Mouse (Mus musculus): ENCODE data around the gene Sbno2. TPM values are rescaled to one million over a fixed set of nuclear protein-coding genes. Genes with fewer than 3 reads are reported as not detected.

Sbno2 gene
- polyA plus RNA-seq, 1 experiment from 2014 or later, result 16.8 TPM

- Histone ChIP-seq H3K9me3 (no peaks in the 10 kb centered on the region), H3K9ac (no peak overlapping the region), H3K4me3 (no peak overlapping the region), H3K27ac (no peak overlapping the region), H3K27me3 (replicated peaks) (no peaks in the 10 kb centered on the region), H3K36me3 (replicated peaks) (peaks cover 3% of the 10 kb centered on the region; the same call in 1 of the 2 replicates), H3K4me2 (no peak overlapping the region), H3K4me1 (0 out of 2 replicates have a peak, but pooled peaks cover 2% of the 10 kb centered on the region)
- 36% methylated on average over 1 of the region's 1 CpGs for WGBS
- ATAC-seq (replicated peaks), result no peak
Measured at GRCm38 (mm10) chr10:80075924-80076323, 29.4 kb downstream of the Sbno2 start.

- Histone ChIP-seq H3K27ac (no peak overlapping the region), H3K4me2 (no peak overlapping the region), H3K9ac (no peak overlapping the region), H3K4me1 (0 out of 2 replicates have a peak, but pooled peaks cover 2% of the 10 kb centered on the region), H3K27me3 (replicated peaks) (no peaks in the 10 kb centered on the region), H3K4me3 (no peak overlapping the region), H3K9me3 (no peaks in the 10 kb centered on the region), H3K36me3 (replicated peaks) (no peaks in the 10 kb centered on the region; the same call in 1 of the 2 replicates)
- ATAC-seq (replicated peaks), result no peak
- 24% methylated on average over 28 of the region's 28 CpGs for WGBS
Measured at GRCm38 (mm10) chr10:80074813-80075601, 30.4 kb downstream of the Sbno2 start.

- no peak overlapping the region for H3K4me3 ChIP-seq
- ATAC-seq (replicated peaks), result no peak
- H3K4me2 ChIP-seq, result no peak overlapping the region
- H3K27ac ChIP-seq, result no peak overlapping the region
- no peaks in the 10 kb centered on the region for H3K36me3 ChIP-seq (replicated peaks)
- no peaks in the 10 kb centered on the region for H3K9me3 ChIP-seq
- H3K27me3 ChIP-seq (replicated peaks), result no peaks in the 10 kb centered on the region
- WGBS, result 82% methylated on average over 20 of the region's 20 CpGs
- H3K9ac ChIP-seq, result no peak overlapping the region
- H3K4me1 ChIP-seq, result 0 out of 2 replicates have a peak, but pooled peaks cover 2% of the 10 kb centered on the region
Measured at GRCm38 (mm10) chr10:80072623-80073489, 32.5 kb downstream of the Sbno2 start.

DNA sequence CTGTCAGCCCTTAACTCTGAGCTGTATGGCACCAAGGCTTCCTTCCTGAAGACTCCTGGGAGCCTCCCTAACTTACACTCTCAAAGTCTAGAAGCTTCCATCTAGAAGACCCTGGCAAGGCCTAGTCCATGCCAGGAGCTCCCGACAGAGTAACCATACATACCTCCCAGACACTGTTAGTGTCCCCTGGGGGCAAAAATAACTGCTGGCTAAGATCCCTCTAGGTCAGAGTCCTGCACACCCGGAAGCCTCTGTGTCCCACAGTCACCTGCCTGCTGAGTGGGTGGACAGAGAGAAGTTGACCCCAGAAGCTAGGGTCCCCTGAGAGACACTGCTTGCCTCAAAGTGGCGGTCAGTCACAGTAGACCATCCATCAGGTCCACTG, 33.9 kb downstream of the Sbno2 start:
- ATAC-seq (replicated peaks), result no peak
- no peaks in the 10 kb centered on the region for H3K36me3 ChIP-seq (replicated peaks)
- no peak overlapping the region for H3K4me3 ChIP-seq
- H3K27me3 ChIP-seq (replicated peaks), result no peaks in the 10 kb centered on the region
- 87% methylated on average over 3 of the region's 3 CpGs for WGBS
- H3K9me3 ChIP-seq, result no peaks in the 10 kb centered on the region
- H3K4me1 ChIP-seq, result 0 out of 2 replicates have a peak, but pooled peaks cover 2% of the 10 kb centered on the region
- H3K4me2 ChIP-seq, result no peak overlapping the region
- H3K9ac ChIP-seq, result no peak overlapping the region
- peak overlapping the region; percentile 5; the same call in 1 of the 2 replicates for H3K27ac ChIP-seq

- no peak for ATAC-seq (replicated peaks)
- Histone ChIP-seq H3K27me3 (replicated peaks) (no peaks in the 10 kb centered on the region), H3K9ac (no peak overlapping the region), H3K4me1 (0 out of 2 replicates have a peak, but pooled peaks cover 2% of the 10 kb centered on the region), H3K36me3 (replicated peaks) (no peaks in the 10 kb centered on the region), H3K4me2 (no peak overlapping the region), H3K9me3 (no peaks in the 10 kb centered on the region), H3K27ac (peak overlapping the region; percentile 5; the same call in 1 of the 2 replicates), H3K4me3 (no peak overlapping the region)
- WGBS, result 75% methylated on average over 9 of the region's 9 CpGs
Measured at GRCm38 (mm10) chr10:80070837-80071515, 34.4 kb downstream of the Sbno2 start.

DNA sequence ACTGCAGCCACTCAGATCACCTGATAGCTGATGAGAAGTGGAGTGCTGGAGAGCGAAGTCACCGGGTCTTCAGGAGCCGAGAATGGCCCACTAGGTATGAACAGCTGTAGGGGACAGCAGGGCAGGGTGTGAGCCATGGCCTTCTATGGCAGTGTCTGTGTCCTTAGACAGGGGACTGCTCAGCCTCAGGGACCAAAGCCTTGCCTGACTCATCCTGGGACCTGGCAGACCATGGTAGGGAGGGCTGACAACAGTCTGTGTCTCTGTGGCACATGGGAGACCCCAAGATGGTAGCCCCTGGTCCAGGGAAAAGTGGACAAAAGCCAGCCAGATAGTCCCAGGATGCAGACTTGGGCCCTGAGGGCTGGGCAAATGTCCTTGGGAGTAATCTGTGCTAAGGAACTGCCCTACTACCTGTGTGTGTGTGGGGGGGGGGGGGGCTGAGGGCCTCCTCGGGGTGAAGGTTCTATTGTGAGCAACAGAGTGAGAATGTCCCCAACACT, 35.4 kb downstream of the Sbno2 start:
- 96% methylated on average over 4 of the region's 4 CpGs for WGBS
- no peaks in the 10 kb centered on the region for H3K36me3 ChIP-seq (replicated peaks)

GRCm38 (mm10) chr10:80069251-80069650, 36.1 kb downstream of the Sbno2 start:
- 0 out of 2 replicates have a peak, but pooled peaks cover 2% of the 10 kb centered on the region for H3K4me1 ChIP-seq
- no peaks in the 10 kb centered on the region for H3K36me3 ChIP-seq (replicated peaks)
- H3K4me2 ChIP-seq, result no peak overlapping the region
- H3K4me3 ChIP-seq, result no peak overlapping the region
- H3K27ac ChIP-seq, result no peak overlapping the region
- ATAC-seq (replicated peaks), result no peak
- H3K27me3 ChIP-seq (replicated peaks), result no peaks in the 10 kb centered on the region
- no peaks in the 10 kb centered on the region for H3K9me3 ChIP-seq
- no peak overlapping the region for H3K9ac ChIP-seq
- 84% methylated on average over 6 of the region's 7 CpGs for WGBS

More for the DNA sequence above, 35.4 kb downstream of the Sbno2 start:
- no peak overlapping the region for H3K9ac ChIP-seq
- H3K27me3 ChIP-seq (replicated peaks), result no peaks in the 10 kb centered on the region
- H3K9me3 ChIP-seq, result no peaks in the 10 kb centered on the region
- H3K4me3 ChIP-seq, result no peak overlapping the region
- no peak overlapping the region for H3K27ac ChIP-seq
- ATAC-seq (replicated peaks), result no peak
- H3K4me1 ChIP-seq, result 0 out of 2 replicates have a peak, but pooled peaks cover 2% of the 10 kb centered on the region
- no peak overlapping the region for H3K4me2 ChIP-seq

GRCm38 (mm10) chr10:80063877-80064650, 41.3 kb downstream of the Sbno2 start:
- ATAC-seq (replicated peaks), result no peak
- Histone ChIP-seq H3K4me3 (no peak overlapping the region), H3K27ac (no peak overlapping the region), H3K9me3 (no peaks in the 10 kb centered on the region), H3K4me2 (no peak overlapping the region), H3K27me3 (replicated peaks) (no peaks in the 10 kb centered on the region), H3K4me1 (no peaks in the 10 kb centered on the region), H3K36me3 (replicated peaks) (0 out of 2 replicates have a peak, but pooled peaks cover 7% of the 10 kb centered on the region), H3K9ac (no peak overlapping the region)
- 77% methylated on average over 23 of the region's 23 CpGs for WGBS

GRCm38 (mm10) chr10:80063104-80063503, 42.3 kb downstream of the Sbno2 start:
- Histone ChIP-seq H3K9me3 (no peaks in the 10 kb centered on the region), H3K4me3 (no peak overlapping the region), H3K4me1 (no peaks in the 10 kb centered on the region), H3K27ac (no peak overlapping the region), H3K27me3 (replicated peaks) (no peaks in the 10 kb centered on the region), H3K9ac (no peak overlapping the region), H3K4me2 (no peak overlapping the region), H3K36me3 (replicated peaks) (0 out of 2 replicates have a peak, but pooled peaks cover 7% of the 10 kb centered on the region)
- 80% methylated on average over 5 of the region's 5 CpGs for WGBS
- no peak for ATAC-seq (replicated peaks)

DNA sequence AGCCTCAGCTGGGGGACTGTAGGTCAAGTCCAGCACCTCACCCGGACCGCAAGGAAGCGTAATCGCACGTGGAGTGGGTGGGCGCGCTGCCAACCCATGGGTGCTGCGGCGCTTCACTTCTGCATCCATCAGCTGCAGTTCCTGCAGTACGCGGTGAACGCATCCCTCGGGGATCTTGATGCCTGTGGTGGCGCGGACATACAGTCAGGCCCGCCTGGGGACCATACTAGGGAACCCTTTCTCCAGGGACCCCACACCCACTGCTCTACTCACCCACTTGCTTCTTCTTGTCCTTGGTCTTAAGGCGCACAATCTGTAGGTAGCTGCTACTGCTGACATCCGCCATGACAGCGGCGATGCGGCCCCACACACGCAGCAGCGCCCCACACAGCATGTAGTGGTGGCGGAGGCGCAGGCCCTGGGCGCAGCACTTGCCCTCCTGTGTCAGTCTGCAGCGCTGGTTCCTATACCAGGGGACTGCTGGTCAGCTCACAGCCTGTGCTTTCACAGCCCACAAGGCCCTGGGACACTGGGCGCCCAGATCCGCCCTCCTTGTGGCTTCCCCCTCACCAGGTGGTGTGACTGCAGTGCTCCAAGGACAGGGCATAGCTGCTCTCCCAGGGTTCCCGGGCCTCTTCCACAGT, 47.6 kb downstream of the Sbno2 start:
- Histone ChIP-seq H3K4me1 (peaks cover 21% of the 10 kb centered on the region), H3K4me2 (no peak overlapping the region), H3K36me3 (replicated peaks) (peaks cover 21% of the 10 kb centered on the region; the same call in 1 of the 2 replicates), H3K9me3 (no peaks in the 10 kb centered on the region), H3K27me3 (replicated peaks) (no peaks in the 10 kb centered on the region), H3K27ac (no peak overlapping the region), H3K9ac (no peak overlapping the region), H3K4me3 (no peak overlapping the region)
- no peak for ATAC-seq (replicated peaks)
- WGBS, result 78% methylated on average over 30 of the region's 30 CpGs

Measured in midbrain, embryonic 15.5 days (tissue).